Mouse (Mus musculus): ENCODE data around the gene Unc93a2.
"Not testable (repeated sequence)": the region's sequence is repeated elsewhere in the genome, so short reads cannot be mapped to it uniquely, and the experiment has no call there.

- not testable (repeated sequence) for TF ChIP-seq CTCF (conservative IDR thresholded peaks at IDR 0.05; ENCODE audit: low read length); POU5F1 (IDR thresholded peaks at IDR 0.05; ENCODE audit: borderline replicate concordance, low read length)
Measured at GRCm38 (mm10) chr17:7382711-7383110, 2.6 kb downstream of the Unc93a2 start.
